ENCODE assay signal across 22 mouse cellular contexts in genomic region chr16:24518785-24519184, GRCm38 (mm10).
A peak's percentile ranks its signal among the peaks of the same experiment; 100 is the strongest.
DNase-seq lines count a peak whose midpoint lies in the region; ATAC-seq and TF ChIP-seq lines count a peak whose summit lies in the region.
"Had no signal": no experiment of that assay in that cellular context is flagged by ENCODE, and none has a peak within 500 bp of the region (broad histone marks: within the 10 kb centered on the region; RNA-seq: fewer than 3 reads in every experiment).

No protein-coding gene starts in this region.

- no peak for TF ChIP-seq POLR2A in myocyte (IDR thresholded peaks at IDR 0.05; ENCODE audit: insufficient read length, low read depth)

- no peak overlapping the region for H3ac ChIP-seq in myocyte (ENCODE audit: control insufficient read depth, insufficient read length)

- H3K27me3 ChIP-seq in lung, postnatal 0 days (replicated peaks; ENCODE audit: insufficient read depth, low read length) = no peaks in the 10 kb centered on the region
- no peaks in the 10 kb centered on the region for H3K27me3 ChIP-seq in myocyte (ENCODE audit: control insufficient read depth, insufficient read depth, insufficient read length)
- no peaks in the 10 kb centered on the region for H3K27me3 ChIP-seq in forebrain, embryonic 13.5 days
- H3K27me3 ChIP-seq: heart, embryonic 15.5 days; hindbrain, embryonic 12.5 days; liver, embryonic 15.5 days; midbrain, embryonic 13.5 days; neural tube, embryonic 13.5 days had no signal

- H3K79me2 ChIP-seq in myocyte (ENCODE audit: control insufficient read depth, insufficient read depth) = peaks cover 62% of the 10 kb centered on the region

- peaks cover 27% of the 10 kb centered on the region; the same call in 1 of the 2 replicates for H3K4me1 ChIP-seq in lung, postnatal 0 days (ENCODE audit: insufficient read depth, low read depth, low read length)
- H3K4me1 ChIP-seq in forebrain, embryonic 13.5 days = no peaks in the 10 kb centered on the region
- H3K4me1 ChIP-seq: hindbrain, embryonic 12.5 days; midbrain, embryonic 13.5 days; neural tube, embryonic 13.5 days had no signal

- H3K4me2 ChIP-seq in lung, postnatal 0 days (replicated peaks; ENCODE audit: low read depth, low read length) = no peak overlapping the region
- no peak overlapping the region for H3K4me2 ChIP-seq in myocyte (ENCODE audit: low read depth)
- H3K4me2 ChIP-seq in forebrain, embryonic 13.5 days = no peak overlapping the region
- H3K4me2 ChIP-seq: heart, embryonic 15.5 days; hindbrain, embryonic 12.5 days; liver, embryonic 15.5 days; midbrain, embryonic 13.5 days; neural tube, embryonic 13.5 days had no signal

- H3K4me3 ChIP-seq in lung, postnatal 0 days (ENCODE audit: low read depth, low read length) = no peak overlapping the region
- H3K4me3 ChIP-seq in myocyte = no peak overlapping the region
- H3K4me3 ChIP-seq in forebrain, embryonic 13.5 days = no peak overlapping the region
- H3K4me3 ChIP-seq: gastrocnemius, adult 2 months; heart, embryonic 15.5 days; hindbrain, embryonic 12.5 days; liver, embryonic 15.5 days; midbrain, embryonic 13.5 days; neural tube, embryonic 13.5 days had no signal

- no peaks in the 10 kb centered on the region for H3K36me3 ChIP-seq in lung, postnatal 0 days (ENCODE audit: insufficient read depth, low read length)
- H3K36me3 ChIP-seq in myocyte (ENCODE audit: control insufficient read depth, insufficient read depth) = no peaks in the 10 kb centered on the region
- H3K36me3 ChIP-seq in forebrain, embryonic 13.5 days (ENCODE audit: poor library complexity, severe bottlenecking) = no peaks in the 10 kb centered on the region
- H3K36me3 ChIP-seq: heart, embryonic 15.5 days; hindbrain, embryonic 12.5 days; liver, embryonic 15.5 days; midbrain, embryonic 13.5 days; neural tube, embryonic 13.5 days had no signal

- TF ChIP-seq EP300 in lung, postnatal 0 days (IDR thresholded peaks at IDR 0.05) = no peak

- DNase-seq in lung, postnatal 0 days (ENCODE audit: low spot score) = peak; percentile 23
- no peak for DNase-seq in lung, postnatal 14 days
- peak; percentile 26 for DNase-seq in ES-CJ7 (ENCODE audit: low read depth, low spot score)
- DNase-seq in thymus, postnatal 25 days = peak; percentile 38
- no peak for DNase-seq in layer of hippocampus, adult 9-11 months
- no peak for DNase-seq in urinary bladder, adult 2 months (ENCODE audit: low spot score)
- DNase-seq: cerebellum, adult 11 months; cerebellum, postnatal 36 days; forebrain, postnatal 0 days; gastrocnemius, adult 2 months; heart, adult 18-20 months; kidney, adult 8-10 months; kidney, postnatal 36 days; layer of hippocampus, postnatal 36 days had no signal

- H3K27ac ChIP-seq in lung, postnatal 0 days (ENCODE audit: low read length) = no peak overlapping the region
- no peak overlapping the region for H3K27ac ChIP-seq in forebrain, embryonic 13.5 days
- H3K27ac ChIP-seq: heart, embryonic 15.5 days; hindbrain, embryonic 12.5 days; liver, embryonic 15.5 days; macrophage; midbrain, embryonic 13.5 days; neural tube, embryonic 13.5 days had no signal

- H3K9ac ChIP-seq in lung, postnatal 0 days (replicated peaks; ENCODE audit: low read depth) = no peak overlapping the region
- no peak overlapping the region for H3K9ac ChIP-seq in forebrain, embryonic 13.5 days
- H3K9ac ChIP-seq: forebrain, postnatal 0 days; heart, embryonic 15.5 days; hindbrain, embryonic 12.5 days; liver, embryonic 15.5 days; midbrain, embryonic 13.5 days; neural tube, embryonic 13.5 days had no signal

- WGBS in lung, postnatal 0 days = 58% methylated on average over 7 of the region's 7 CpGs
- 82% methylated on average over 7 of the region's 7 CpGs for WGBS in forebrain, embryonic 13.5 days

- H3K9me3 ChIP-seq in lung, postnatal 0 days (ENCODE audit: low read length) = no peaks in the 10 kb centered on the region
- no peaks in the 10 kb centered on the region for H3K9me3 ChIP-seq in forebrain, embryonic 13.5 days (replicated peaks)
- H3K9me3 ChIP-seq: heart, embryonic 15.5 days; hindbrain, embryonic 12.5 days; liver, embryonic 15.5 days; midbrain, embryonic 13.5 days; neural tube, embryonic 13.5 days had no signal

- ATAC-seq in lung, postnatal 0 days = no peak
- no peak for ATAC-seq in forebrain, embryonic 13.5 days
- ATAC-seq: forebrain, postnatal 0 days; midbrain, embryonic 13.5 days had no signal

- no peak for TF ChIP-seq CTCF in lung, postnatal 0 days (IDR thresholded peaks at IDR 0.05)

TF ChIP-seq in myocyte, 11 proteins besides CTCF, POLR2A, EP300 and RAD21:
- TF ChIP-seq USF1 (IDR thresholded peaks at IDR 0.05; ENCODE audit: low read depth) (peak; percentile 12), REST (IDR thresholded peaks at IDR 0.05; ENCODE audit: insufficient read depth, insufficient read length) (no peak)

Comparison
In these comparisons a context has a peak if more than half of its experiments do, and no peak if none do; other contexts are left out.
1. DNase-seq: peak in lung, postnatal 0 days (single experiment), ES-CJ7 (single experiment) and thymus, postnatal 25 days (single experiment); none in lung, postnatal 14 days (single experiment), layer of hippocampus, adult 9-11 months (single experiment) and urinary bladder, adult 2 months (single experiment).